16 mouse cellular contexts compared by ENCODE assay signal in genomic region chr8:10802003-10802402, GRCm38 (mm10).
DNase-seq lines count a peak whose midpoint lies in the region; ATAC-seq and TF ChIP-seq lines count a peak whose summit lies in the region.
"Had no signal": no experiment of that assay in that cellular context is flagged by ENCODE, and none has a peak within 500 bp of the region (broad histone marks: within the 10 kb centered on the region; RNA-seq: fewer than 3 reads in every experiment).

No protein-coding gene starts in this region.

- TF ChIP-seq CTCF in testis, adult 2 months (IDR thresholded peaks at IDR 0.05; ENCODE audit: control insufficient read depth, insufficient read depth, insufficient replicate concordance, low read depth, low read length): no peak

- no peak for DNase-seq in heart, adult 9 months (ENCODE audit: low spot score in 2 of 2)
- peak; percentile 40 for DNase-seq in kidney, postnatal 10 days
- DNase-seq in limb, embryonic 10.5 days (ENCODE audit: low spot score): no peak
- DNase-seq in forebrain, embryonic 11.5 days (ENCODE audit: low spot score): no peak
- no peak for DNase-seq in left cerebral cortex, postnatal 25 days (ENCODE audit: low spot score in 2 of 2)
- DNase-seq: adrenal gland, postnatal 25 days; embryo, embryonic 11 days; gastrocnemius, postnatal 10 days; thymus, adult 2 months had no signal

- H3K27me3 ChIP-seq in heart, embryonic 11.5 days (ENCODE audit: control insufficient read depth, insufficient read depth, low read length): no peaks in the 10 kb centered on the region
- peaks cover 12% of the 10 kb centered on the region; the same call in 1 of the 2 replicates for H3K27me3 ChIP-seq in kidney, embryonic 15.5 days
- peaks cover 11% of the 10 kb centered on the region; the same call in 1 of the 2 replicates for H3K27me3 ChIP-seq in limb, embryonic 10.5 days (ENCODE audit: low read depth, poor library complexity, severe bottlenecking)
- H3K27me3 ChIP-seq in testis, adult 2 months (ENCODE audit: control insufficient read depth, insufficient read depth, low read length): no peaks in the 10 kb centered on the region
- no peaks in the 10 kb centered on the region for H3K27me3 ChIP-seq in forebrain, embryonic 11.5 days (ENCODE audit: control insufficient read depth, insufficient read depth, low read length)
- H3K27me3 ChIP-seq: forebrain, embryonic 15.5 days had no signal

- no peak for ATAC-seq in heart, embryonic 11.5 days (replicated peaks; ENCODE audit: insufficient number of reproducible peaks, low FRiP score, low TSS enrichment)
- no peak for ATAC-seq in kidney, embryonic 15.5 days (replicated peaks; ENCODE audit: low FRiP score)
- no peak for ATAC-seq in forebrain, embryonic 11.5 days (replicated peaks; ENCODE audit: low FRiP score)
- ATAC-seq: forebrain, embryonic 15.5 days had no signal

- H3K4me2 ChIP-seq in heart, embryonic 11.5 days: no peak overlapping the region
- H3K4me2 ChIP-seq in kidney, embryonic 15.5 days: no peak overlapping the region
- no peak overlapping the region for H3K4me2 ChIP-seq in forebrain, embryonic 11.5 days (ENCODE audit: low read depth, low read length, severe bottlenecking)
- H3K4me2 ChIP-seq: forebrain, embryonic 15.5 days; limb, embryonic 12.5 days; liver, embryonic 15.5 days had no signal

- no peaks in the 10 kb centered on the region for H3K9me3 ChIP-seq in heart, embryonic 11.5 days (replicated peaks; ENCODE audit: control insufficient read depth, low read length)
- no peaks in the 10 kb centered on the region for H3K9me3 ChIP-seq in kidney, embryonic 15.5 days (replicated peaks)
- no peaks in the 10 kb centered on the region for H3K9me3 ChIP-seq in limb, embryonic 10.5 days (replicated peaks)
- no peaks in the 10 kb centered on the region for H3K9me3 ChIP-seq in forebrain, embryonic 11.5 days (ENCODE audit: control insufficient read depth, low read length)
- H3K9me3 ChIP-seq: forebrain, embryonic 15.5 days; limb, embryonic 12.5 days; liver, embryonic 15.5 days; megakaryocyte, embryonic 14.5 days had no signal

- H3K4me3 ChIP-seq in heart, embryonic 11.5 days (ENCODE audit: low read depth, low read length): no peak overlapping the region
- H3K4me3 ChIP-seq in kidney, embryonic 15.5 days (replicated peaks): no peak overlapping the region
- no peak overlapping the region for H3K4me3 ChIP-seq in limb, embryonic 10.5 days
- no peak overlapping the region for H3K4me3 ChIP-seq in testis, adult 2 months (ENCODE audit: control insufficient read depth, low read depth, low read length)
- no peak overlapping the region for H3K4me3 ChIP-seq in forebrain, embryonic 11.5 days (ENCODE audit: low read depth, low read length)
- H3K4me3 ChIP-seq: forebrain, embryonic 15.5 days; limb, embryonic 12.5 days; liver, embryonic 15.5 days; megakaryocyte, embryonic 14.5 days had no signal

- 0 out of 2 replicates have a peak overlapping the region, but pooled peaks have one; percentile 15 for H3K27ac ChIP-seq in heart, embryonic 11.5 days (ENCODE audit: low read depth, low read length)
- H3K27ac ChIP-seq in kidney, embryonic 15.5 days: no peak overlapping the region
- H3K27ac ChIP-seq in limb, embryonic 10.5 days: peak overlapping the region; percentile 26; the same call in 1 of the 2 replicates
- H3K27ac ChIP-seq in testis, adult 2 months (ENCODE audit: control insufficient read depth, insufficient read depth, low read depth, low read length): peak overlapping the region; percentile 44; the same call in 1 of the 2 replicates
- H3K27ac ChIP-seq in forebrain, embryonic 11.5 days (ENCODE audit: low read depth, low read length): no peak overlapping the region
- H3K27ac ChIP-seq: forebrain, embryonic 15.5 days; limb, embryonic 12.5 days; liver, embryonic 15.5 days had no signal

- no peak overlapping the region for H3K9ac ChIP-seq in heart, embryonic 11.5 days (ENCODE audit: low read depth, low read length)
- no peak overlapping the region for H3K9ac ChIP-seq in kidney, embryonic 15.5 days
- H3K9ac ChIP-seq in forebrain, embryonic 11.5 days (ENCODE audit: low read length): no peak overlapping the region
- H3K9ac ChIP-seq: forebrain, embryonic 15.5 days; limb, embryonic 12.5 days; liver, embryonic 15.5 days had no signal

- H3K36me3 ChIP-seq in heart, embryonic 11.5 days (ENCODE audit: control insufficient read depth, insufficient read depth, low read length): no peaks in the 10 kb centered on the region
- H3K36me3 ChIP-seq in kidney, embryonic 15.5 days: no peaks in the 10 kb centered on the region
- H3K36me3 ChIP-seq in limb, embryonic 10.5 days: no peaks in the 10 kb centered on the region
- H3K36me3 ChIP-seq in testis, adult 2 months (ENCODE audit: control insufficient read depth, insufficient read depth, low read length): no peaks in the 10 kb centered on the region
- H3K36me3 ChIP-seq in forebrain, embryonic 11.5 days (ENCODE audit: control insufficient read depth, insufficient read depth, low read length): no peaks in the 10 kb centered on the region
- H3K36me3 ChIP-seq: forebrain, embryonic 15.5 days; limb, embryonic 12.5 days; liver, embryonic 15.5 days had no signal

- intact Hi-C loops in left cerebral cortex, postnatal 25 days (cut with DNase I): no loop called here

- no peak for TF ChIP-seq POLR2A in testis, adult 2 months (IDR thresholded peaks at IDR 0.05; ENCODE audit: control insufficient read depth, low read depth, low read length)

- H3K4me1 ChIP-seq in heart, embryonic 11.5 days (ENCODE audit: control insufficient read depth, insufficient read depth, low read length): peaks cover 17% of the 10 kb centered on the region
- peaks cover 4% of the 10 kb centered on the region; the same call in 1 of the 2 replicates for H3K4me1 ChIP-seq in kidney, embryonic 15.5 days
- peaks cover 14% of the 10 kb centered on the region for H3K4me1 ChIP-seq in limb, embryonic 10.5 days
- H3K4me1 ChIP-seq in testis, adult 2 months (ENCODE audit: control insufficient read depth, insufficient read depth, low read length): no peaks in the 10 kb centered on the region
- peaks cover 15% of the 10 kb centered on the region for H3K4me1 ChIP-seq in forebrain, embryonic 11.5 days (replicated peaks; ENCODE audit: control insufficient read depth, insufficient read depth, low read length)
- H3K4me1 ChIP-seq: liver, embryonic 15.5 days had no signal

Comparison
In these comparisons a context has a peak if more than half of its experiments do, and no peak if none do; other contexts are left out.
1. H3K27ac ChIP-seq: peak in heart, embryonic 11.5 days (single experiment), limb, embryonic 10.5 days (single experiment) and testis, adult 2 months (single experiment); none in kidney, embryonic 15.5 days (single experiment) and forebrain, embryonic 11.5 days (single experiment).